Mouse (Mus musculus) kidney, adult 2 months (tissue): ENCODE data around the gene Glrx5. TPM values are rescaled to one million over a fixed set of nuclear protein-coding genes. Genes with fewer than 3 reads are reported as not detected.

Experiments
- DNase-seq: peaks from one replicate; pipeline ENCODE4 v3.0.0; 2021
- H3K27ac ChIP-seq: fragments of 200-500 bp; 2 replicates; pipeline ENCODE4 v1.5.1; 2012; ENCODE audit warnings: low read depth, low read length, control low read depth, inconsistent platforms; ENCODE audit not compliant: insufficient read depth
- H3K27me3 ChIP-seq: fragments of 200-500 bp; replicated peaks from 2 replicates; pipeline ENCODE4 v1.6.1; 2012; ENCODE audit warnings: mild to moderate bottlenecking, moderate library complexity, low read length, inconsistent platforms; ENCODE audit not compliant: control insufficient read depth, insufficient read depth
- H3K36me3 ChIP-seq: fragments of 200-500 bp; 2 replicates; pipeline ENCODE4 v1.6.1; 2012; ENCODE audit warnings: mild to moderate bottlenecking, moderate library complexity, low read length, inconsistent platforms; ENCODE audit not compliant: control insufficient read depth, insufficient read depth
- H3K4me1 ChIP-seq: fragments of 200-500 bp; 2 replicates; pipeline ENCODE4 v1.6.1; 2011; ENCODE audit warnings: low read length; ENCODE audit not compliant: control insufficient read depth, insufficient read depth
- H3K4me3 ChIP-seq: fragments of 200-500 bp; 2 replicates; pipeline ENCODE4 v1.5.1; 2011; ENCODE audit warnings: mild to moderate bottlenecking, low read depth, low read length, control low read depth; ENCODE audit not compliant: insufficient read depth
- CTCF ChIP-seq: fragments of 200-500 bp; conservative IDR thresholded peaks from 2 replicates; pipeline ENCODE4 v1.5.1; 2011; ENCODE audit warnings: low read depth, mild to moderate bottlenecking, control low read depth, low read length, moderate library complexity, mixed read lengths; ENCODE audit not compliant: insufficient read depth, insufficient read length
- POLR2A ChIP-seq: fragments of 200-500 bp; IDR thresholded peaks from one replicate; pipeline ENCODE4 v1.6.1; 2011; ENCODE audit warnings: low read depth, low read length, control low read depth
- WGBS: fragments of 180-500 bp; shearing (Covaris S2); methylation state at CpG from one replicate; pipeline ENCODE4 v1.1.7; 2018; 5-methylcytosine and 5-hydroxymethylcytosine counted together
- polyA plus RNA-seq: library from polyadenylated mRNA; depleted of rRNA; stranded (reverse); fragments of >200 nt; gene quantifications from 2 replicates; pipeline ENCODE4 v1.2.3, GENCODE M21; 2012; rRNA removed

Glrx5 gene
- polyA plus RNA-seq, 1 experiment = 138 TPM

DNA sequence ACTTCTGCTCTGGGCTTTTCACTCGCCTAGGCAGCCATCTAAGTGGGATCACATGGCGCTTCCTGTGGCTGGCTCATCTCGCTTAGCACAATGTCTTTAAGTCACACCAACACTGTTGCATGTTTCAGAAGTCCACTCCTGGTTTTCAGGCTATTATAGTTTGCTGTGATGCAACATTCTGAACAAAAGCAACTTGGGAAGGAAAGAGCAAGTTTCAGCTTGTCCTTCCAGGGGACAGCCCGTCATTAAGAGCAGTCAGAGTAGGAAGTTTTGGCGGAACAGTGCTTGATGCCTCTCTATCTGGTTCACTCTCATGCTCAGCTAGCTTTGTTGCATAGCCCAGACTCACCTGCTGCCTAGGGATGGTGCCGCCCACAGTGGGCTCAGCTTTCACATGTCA lies 59.1 kb downstream of the Glrx5 start:
- DNase-seq = no peak
- no peaks in the 10 kb centered on the region for H3K27me3 ChIP-seq
- WGBS = 92% methylated on average over 6 of the region's 6 CpGs

More for the DNA sequence above, 59.1 kb downstream of the Glrx5 start:
- TF ChIP-seq POLR2A = no peak
- no peak for TF ChIP-seq CTCF
- no peaks in the 10 kb centered on the region for H3K4me1 ChIP-seq
- H3K4me3 ChIP-seq = no peak overlapping the region
- H3K27ac ChIP-seq = no peak overlapping the region
- no peaks in the 10 kb centered on the region for H3K36me3 ChIP-seq

Other genes with a start within 250 kb of the Glrx5 start
- gene Clmn, start 167.6 kb upstream of the Glrx5 start, polyA plus RNA-seq = 20.5 and 21.3 TPM in 2 replicates
- gene Syne3, start 22.9 kb upstream of the Glrx5 start, polyA plus RNA-seq = 2.7 and 3.1 TPM in 2 replicates
- not detected in 2 replicates for gene Tcl1b2, start 113.3 kb downstream of the Glrx5 start, polyA plus RNA-seq
- not detected in 2 replicates for gene Tcl1b1, start 127.0 kb downstream of the Glrx5 start, polyA plus RNA-seq
- gene Tcl1b5, start 143.7 kb downstream of the Glrx5 start, polyA plus RNA-seq = not detected in 2 replicates
- gene Tcl1b3, start 158.4 kb downstream of the Glrx5 start, polyA plus RNA-seq = not detected in 2 replicates
- gene Tcl1b4, start 169.3 kb downstream of the Glrx5 start, polyA plus RNA-seq = not detected in 2 replicates
- not detected in 2 replicates for gene Tcl1, start 190.1 kb downstream of the Glrx5 start, polyA plus RNA-seq